Mouse (Mus musculus) C2C12 (cell line): ENCODE measurements around the gene Nfkbiz.

Source experiments
- CEBPB ChIP-seq: IDR thresholded peaks from one replicate; pipeline ENCODE4 v1.6.1; 2011; ENCODE audit warnings: low read depth, mild to moderate bottlenecking, control low read depth, moderate library complexity
- CTCF ChIP-seq: IDR thresholded peaks from one replicate; pipeline ENCODE4 v1.5.1; 2011; ENCODE audit not compliant: control insufficient read depth, insufficient read depth, insufficient read length
- MAX ChIP-seq: IDR thresholded peaks from one replicate; pipeline ENCODE4 v1.6.1; 2011; ENCODE audit warnings: mild to moderate bottlenecking, control low read depth
- MYOD1 ChIP-seq: IDR thresholded peaks from one replicate; pipeline ENCODE4 v1.6.1; 2011; ENCODE audit warnings: low read depth; ENCODE audit not compliant: control insufficient read depth, insufficient read length
- MYOG ChIP-seq: IDR thresholded peaks from one replicate; pipeline ENCODE4 v1.6.1; 2011; ENCODE audit not compliant: control insufficient read depth, insufficient read length; ENCODE audit errors: extremely low read depth
- USF1 ChIP-seq: IDR thresholded peaks from one replicate; pipeline ENCODE4 v1.6.1; 2011; ENCODE audit warnings: low read depth, mild to moderate bottlenecking, control low read depth, moderate library complexity

- TF ChIP-seq CTCF (no peak), MYOG (no peak), USF1 (no peak), MYOD1 (no peak), MAX (no peak), CEBPB (no peak)
Measured at GRCm38 (mm10) chr16:55783923-55784322, 54.8 kb downstream of the Nfkbiz start.
